Mouse (Mus musculus): ENCODE results near the gene Adra2b.

GRCm38 (mm10) chr2:127375759-127376341 lies 12.8 kb downstream of the Adra2b start:
- no peak for TF ChIP-seq EP300 (IDR thresholded peaks at IDR 0.05; ENCODE audit: insufficient read depth, low read depth, low read length)
- TF ChIP-seq POLR2A (IDR thresholded peaks at IDR 0.05; ENCODE audit: insufficient read depth, low read depth, low read length): no peak
- TF ChIP-seq CTCF (IDR thresholded peaks at IDR 0.05): peak; percentile 38

All from heart, adult 2 months (tissue).